Mouse (Mus musculus) heart, postnatal 0 days (tissue): ENCODE measurements around the gene Gm37240. TPM values are rescaled to one million over a fixed set of nuclear protein-coding genes. Genes with fewer than 3 reads are reported as not detected.

Experiments
- ATAC-seq: fragments of 200-750 bp; cut with Nextera tagmentation; 2 replicates; pipeline ENCODE4 v1.8.0; 2017; ENCODE audit warnings: low read depth, moderate number of reproducible peaks, moderate library complexity; ENCODE audit not compliant: insufficient read depth
- DNase-seq: peaks from one replicate; pipeline ENCODE4 v3.0.0-alpha.2; 2016; ENCODE audit warnings: low spot score
- H3K27ac ChIP-seq: fragments of 300-500 bp; sonication (generic); 2 replicates; pipeline ENCODE4 v1.5.1; 2014; ENCODE audit warnings: low read depth, mild to moderate bottlenecking
- H3K27me3 ChIP-seq: fragments of 300-500 bp; sonication (generic); 2 replicates; pipeline ENCODE4 v1.6.1; 2014; ENCODE audit warnings: low read length, mixed read lengths; ENCODE audit not compliant: control insufficient read depth, insufficient read depth
- H3K36me3 ChIP-seq: fragments of 300-500 bp; sonication (generic); replicated peaks from 2 replicates; pipeline ENCODE4 v1.6.1; 2014; ENCODE audit warnings: low read length, mixed read lengths; ENCODE audit not compliant: control insufficient read depth, insufficient read depth
- H3K4me1 ChIP-seq: fragments of 300-500 bp; sonication (generic); 2 replicates; pipeline ENCODE4 v1.6.1; 2014; ENCODE audit warnings: antibody characterized with exemption; ENCODE audit not compliant: control insufficient read depth, insufficient read depth
- H3K4me2 ChIP-seq: fragments of 300-500 bp; sonication (generic); 2 replicates; pipeline ENCODE4 v1.6.1; 2014; ENCODE audit warnings: low read depth, mild to moderate bottlenecking, low read length, moderate library complexity
- H3K4me3 ChIP-seq: fragments of 300-500 bp; sonication (generic); 2 replicates; pipeline ENCODE4 v1.5.1; 2014; ENCODE audit warnings: low read depth, low read length
- H3K9ac ChIP-seq: fragments of 300-500 bp; sonication (generic); replicated peaks from 2 replicates; pipeline ENCODE4 v1.6.1; 2014; ENCODE audit warnings: low read depth, low read length, mixed read lengths
- H3K9me3 ChIP-seq: fragments of 300-500 bp; sonication (generic); replicated peaks from 2 replicates; pipeline ENCODE4 v1.6.1; 2016; ENCODE audit warnings: low read length; ENCODE audit not compliant: control insufficient read depth
- CTCF ChIP-seq: IDR thresholded peaks from 2 replicates; pipeline ENCODE4 v1.5.1; 2016; ENCODE audit warnings: antibody characterized with exemption, control low read depth, low read depth
- EP300 ChIP-seq: IDR thresholded peaks from 2 replicates; pipeline ENCODE4 v1.6.1; 2016; ENCODE audit warnings: antibody characterized with exemption, low read depth
- WGBS: fragments of 180-500 bp; shearing (Covaris S2); extraction: QIAGEN DNeasy Blood & Tissue Kit; methylation state at CpG from one replicate; pipeline ENCODE4 v1.1.7; 2014; 5-methylcytosine and 5-hydroxymethylcytosine counted together
- polyA plus RNA-seq: library from polyadenylated mRNA; unstranded; fragments of >200 nt; fragmentation: Nextera tagmentation; extraction: Ambion mirVana; gene quantifications from 2 replicates; pipeline ENCODE4 v1.2.1, GENCODE M21; 2015
- total RNA-seq: library from RNA; depleted of rRNA; stranded (reverse); fragments of >200 nt; gene quantifications from 2 replicates; pipeline ENCODE4 v1.2.3, GENCODE M21; 2014; ENCODE audit warnings: low replicate concordance

The Gm37240 gene
- total and polyA plus RNA-seq, 2 experiments from 2014 or later: 21.7 to 72.1 TPM

DNA sequence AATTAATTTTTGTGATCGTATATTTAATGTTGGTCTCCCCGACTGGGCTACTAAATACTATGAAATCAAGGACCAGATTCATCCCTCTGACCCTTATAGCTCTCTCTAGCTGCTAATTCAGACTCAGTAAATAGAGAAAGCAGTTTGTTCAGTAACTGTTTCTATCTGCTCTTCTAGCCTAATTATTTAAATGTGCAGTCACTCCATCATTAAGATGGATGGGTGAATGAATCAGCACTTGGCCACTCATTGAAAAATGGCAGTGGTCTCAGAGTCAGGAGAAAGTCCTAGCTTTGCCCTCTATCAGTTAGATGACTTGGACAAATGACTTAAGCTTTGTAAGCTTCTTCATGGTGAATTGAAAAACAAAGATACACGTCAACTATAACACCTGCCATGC, 387.2 kb downstream of the Gm37240 start:
- H3K9me3 ChIP-seq: no peaks in the 10 kb centered on the region
- H3K4me3 ChIP-seq: no peak overlapping the region
- H3K27me3 ChIP-seq: no peaks in the 10 kb centered on the region
- H3K4me1 ChIP-seq: no peaks in the 10 kb centered on the region
- ATAC-seq: no peak
- H3K27ac ChIP-seq: no peak overlapping the region
- H3K9ac ChIP-seq: no peak overlapping the region
- WGBS: 80% methylated on average over 3 of the region's 3 CpGs
- no peaks in the 10 kb centered on the region for H3K36me3 ChIP-seq
- TF ChIP-seq EP300: no peak
- no peak for TF ChIP-seq CTCF
- DNase-seq: no peak
- H3K4me2 ChIP-seq: no peak overlapping the region

DNA sequence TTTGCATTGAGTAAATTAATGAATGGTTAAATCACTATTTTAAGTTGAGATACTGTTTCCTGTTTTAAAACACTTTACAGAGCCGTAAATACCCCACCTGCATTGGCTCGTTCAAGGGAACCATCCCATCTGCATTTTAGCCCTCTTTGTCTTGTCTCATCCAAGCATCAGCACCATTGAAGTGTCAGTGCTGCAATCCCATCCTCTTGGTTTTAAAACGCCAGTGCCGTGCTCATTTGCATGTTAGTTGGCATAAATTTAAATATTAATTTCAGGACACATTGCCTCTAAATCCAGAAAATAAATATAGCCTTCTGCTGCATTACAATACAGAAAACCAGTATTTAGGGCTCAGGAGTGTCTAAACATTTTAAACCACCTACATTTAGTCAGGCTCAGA, 391.2 kb downstream of the Gm37240 start:
- DNase-seq: no peak
- Histone ChIP-seq H3K36me3 (no peaks in the 10 kb centered on the region), H3K4me2 (no peak overlapping the region), H3K4me1 (no peaks in the 10 kb centered on the region), H3K9me3 (no peaks in the 10 kb centered on the region), H3K27ac (no peak overlapping the region), H3K27me3 (no peaks in the 10 kb centered on the region), H3K9ac (no peak overlapping the region), H3K4me3 (no peak overlapping the region)
- ATAC-seq: no peak
- 75% methylated on average over 4 of the region's 4 CpGs for WGBS
- TF ChIP-seq EP300: no peak
- TF ChIP-seq CTCF: no peak

DNA sequence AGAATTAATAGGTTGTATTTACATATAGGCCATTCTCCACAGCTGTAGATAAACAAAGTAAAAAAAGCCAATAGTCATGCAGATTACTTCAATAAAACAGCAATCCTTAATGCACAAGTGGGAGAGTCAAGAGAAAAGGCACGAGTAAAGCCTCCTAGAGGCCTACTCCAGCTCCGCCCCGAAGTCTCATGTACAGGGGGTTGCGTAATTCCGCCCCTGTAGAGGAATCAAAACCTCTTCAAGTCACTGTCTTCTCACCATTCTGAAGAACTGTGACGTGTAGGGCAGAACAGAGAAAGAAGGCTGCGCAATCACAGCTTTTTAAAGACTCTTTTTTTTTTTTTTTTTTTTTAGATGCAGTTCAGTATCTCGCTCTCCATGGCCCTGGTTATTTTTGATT, 393.5 kb downstream of the Gm37240 start:
- H3K27me3 ChIP-seq: no peaks in the 10 kb centered on the region
- H3K27ac ChIP-seq: no peak overlapping the region
- H3K9ac ChIP-seq: no peak overlapping the region
- H3K4me3 ChIP-seq: no peak overlapping the region
- ATAC-seq (no peak), DNase-seq (no peak)
- no peaks in the 10 kb centered on the region for H3K9me3 ChIP-seq
- H3K36me3 ChIP-seq: no peaks in the 10 kb centered on the region
- TF ChIP-seq EP300 (no peak), CTCF (no peak)
- WGBS: 83% methylated on average over 8 of the region's 8 CpGs
- H3K4me1 ChIP-seq: peaks cover 11% of the 10 kb centered on the region; the same call in 1 of the 2 replicates
- no peak overlapping the region for H3K4me2 ChIP-seq

DNA sequence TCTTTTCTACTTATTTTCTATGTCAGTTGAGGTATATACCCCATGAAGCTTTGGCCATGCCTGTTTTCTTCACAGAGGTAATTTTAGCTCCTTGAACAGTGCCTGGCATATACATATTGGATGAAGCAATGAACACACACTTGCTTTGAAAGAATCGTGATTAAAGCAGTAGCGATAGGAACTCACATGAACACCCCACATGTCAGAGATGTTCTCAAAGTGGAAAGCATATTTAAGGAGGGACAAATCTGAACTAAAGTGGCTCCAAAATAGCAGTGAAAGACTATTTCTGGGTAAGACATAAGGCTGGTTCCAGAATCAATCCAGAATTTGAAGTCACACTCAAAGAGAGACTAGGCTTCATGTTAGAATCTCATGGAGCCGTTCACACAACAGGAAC, 397.1 kb downstream of the Gm37240 start:
- TF ChIP-seq EP300: no peak
- TF ChIP-seq CTCF: no peak
- H3K4me1 ChIP-seq: peaks cover 11% of the 10 kb centered on the region; the same call in 1 of the 2 replicates
- H3K4me2 ChIP-seq: no peak overlapping the region
- ATAC-seq (no peak), DNase-seq (no peak)
- H3K9ac ChIP-seq: no peak overlapping the region
- H3K27me3 ChIP-seq: no peaks in the 10 kb centered on the region
- no peak overlapping the region for H3K4me3 ChIP-seq
- H3K36me3 ChIP-seq: no peaks in the 10 kb centered on the region
- 72% methylated on average over 3 of the region's 3 CpGs for WGBS
- no peaks in the 10 kb centered on the region for H3K9me3 ChIP-seq
- H3K27ac ChIP-seq: no peak overlapping the region

DNA sequence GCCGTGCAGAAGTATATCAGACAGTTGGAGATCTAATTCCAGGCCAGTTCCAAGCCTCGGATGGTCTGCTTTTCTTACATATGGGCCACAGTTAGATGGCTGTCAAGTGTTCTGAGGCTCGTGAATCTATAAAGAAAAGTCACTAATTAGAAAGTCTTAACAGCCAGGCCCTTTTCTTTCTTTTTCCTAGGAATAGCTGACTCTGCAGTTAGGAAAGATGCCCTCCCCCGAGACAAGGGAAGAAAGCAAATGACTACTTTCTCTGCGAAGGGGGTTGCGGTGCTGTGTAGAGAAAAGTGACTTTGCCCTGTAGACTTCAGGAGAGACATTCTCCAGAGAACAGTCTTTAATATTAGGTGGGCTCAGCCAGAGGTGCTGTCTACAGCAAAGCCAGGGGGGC, 399.9 kb downstream of the Gm37240 start:
- H3K4me1 ChIP-seq: peaks cover 11% of the 10 kb centered on the region; the same call in 1 of the 2 replicates
- TF ChIP-seq EP300 (no peak), CTCF (no peak)
- DNase-seq (no peak), ATAC-seq (no peak)
- no peak overlapping the region for H3K4me3 ChIP-seq
- WGBS: 80% methylated on average over 6 of the region's 6 CpGs
- no peak overlapping the region for H3K9ac ChIP-seq
- H3K4me2 ChIP-seq: no peak overlapping the region
- H3K27ac ChIP-seq: no peak overlapping the region
- H3K9me3 ChIP-seq: no peaks in the 10 kb centered on the region
- no peaks in the 10 kb centered on the region for H3K36me3 ChIP-seq
- no peaks in the 10 kb centered on the region for H3K27me3 ChIP-seq

DNA sequence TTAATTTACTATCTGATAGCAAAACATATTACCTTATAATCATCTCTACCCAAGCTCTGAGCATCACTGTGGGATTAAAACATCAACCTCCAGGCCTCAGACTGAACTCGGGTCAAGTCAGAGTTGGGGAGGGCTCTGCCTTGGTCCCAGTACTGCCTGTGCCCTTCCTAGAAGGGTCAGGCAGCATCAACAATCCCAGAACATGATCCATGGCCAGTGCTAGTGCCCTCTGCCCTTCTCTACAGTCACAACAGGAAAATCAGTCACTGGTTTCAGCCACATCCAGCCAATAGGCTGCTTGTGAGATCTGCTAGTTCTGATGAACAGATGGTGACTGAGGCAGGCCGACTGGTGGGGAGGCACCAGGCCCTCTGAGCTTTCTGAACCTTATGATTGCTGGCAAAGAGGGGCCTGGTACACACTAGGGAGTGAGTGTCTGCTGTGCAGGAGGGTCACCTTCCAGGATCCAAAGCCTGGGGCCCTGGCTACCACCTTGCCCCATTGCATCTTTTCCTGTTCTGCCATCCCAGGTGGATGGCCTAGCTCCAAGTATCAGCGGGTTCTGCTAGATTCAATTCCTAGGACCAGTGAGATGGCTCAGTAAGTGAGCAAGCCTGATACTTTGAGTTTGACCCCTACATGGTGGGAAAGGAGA, 401.7 kb downstream of the Gm37240 start:
- no peak for DNase-seq
- ATAC-seq: no peak
- Histone ChIP-seq H3K27me3 (no peaks in the 10 kb centered on the region), H3K4me2 (no peak overlapping the region), H3K27ac (no peak overlapping the region), H3K36me3 (no peaks in the 10 kb centered on the region), H3K4me3 (no peak overlapping the region), H3K9ac (no peak overlapping the region), H3K9me3 (0 out of 2 replicates have a peak, but pooled peaks cover 6% of the 10 kb centered on the region), H3K4me1 (peaks cover 7% of the 10 kb centered on the region; the same call in 1 of the 2 replicates)
- no peak for TF ChIP-seq EP300
- TF ChIP-seq CTCF: no peak
- WGBS: 76% methylated on average over 3 of the region's 3 CpGs
